Mouse (Mus musculus): ENCODE results near the gene Gfi1.

DNA sequence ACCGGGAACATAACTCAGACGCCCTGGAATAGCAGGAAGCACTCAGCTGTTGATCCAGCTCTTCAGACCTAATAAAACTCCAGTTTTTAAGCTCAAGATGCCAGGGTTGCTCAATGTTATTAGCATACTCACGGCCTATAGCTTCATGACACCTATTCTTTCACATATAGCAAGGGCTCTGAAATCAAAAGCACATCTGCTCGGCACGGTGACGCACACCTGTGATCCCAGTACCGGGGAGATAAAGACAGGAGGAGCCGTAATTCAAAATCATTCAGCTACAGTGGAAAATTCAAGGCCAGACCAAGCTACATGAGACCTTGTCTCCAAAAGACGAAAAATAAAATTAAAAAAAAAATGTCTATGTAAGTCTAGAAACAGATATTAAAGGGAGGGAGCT lies 24.2 kb downstream of the Gfi1 start:
- TF ChIP-seq CTCF (IDR thresholded peaks at IDR 0.05; ENCODE audit: extremely low read depth, insufficient read depth, insufficient read length, insufficient replicate concordance) (no peak), POLR2A (IDR thresholded peaks at IDR 0.05; ENCODE audit: low read depth, low read length) (no peak)
